Mouse (Mus musculus) stomach, postnatal 0 days (tissue): ENCODE results near the gene Clec1b.

ENCODE experiments used
- CTCF ChIP-seq: IDR thresholded peaks from 2 replicates; pipeline ENCODE4 v1.5.1; 2016; ENCODE audit warnings: antibody characterized with exemption, low read depth, mild to moderate bottlenecking, moderate library complexity
- EP300 ChIP-seq: optimal IDR thresholded peaks from 2 replicates; pipeline ENCODE3; 2016; ENCODE audit warnings: antibody characterized with exemption

DNA sequence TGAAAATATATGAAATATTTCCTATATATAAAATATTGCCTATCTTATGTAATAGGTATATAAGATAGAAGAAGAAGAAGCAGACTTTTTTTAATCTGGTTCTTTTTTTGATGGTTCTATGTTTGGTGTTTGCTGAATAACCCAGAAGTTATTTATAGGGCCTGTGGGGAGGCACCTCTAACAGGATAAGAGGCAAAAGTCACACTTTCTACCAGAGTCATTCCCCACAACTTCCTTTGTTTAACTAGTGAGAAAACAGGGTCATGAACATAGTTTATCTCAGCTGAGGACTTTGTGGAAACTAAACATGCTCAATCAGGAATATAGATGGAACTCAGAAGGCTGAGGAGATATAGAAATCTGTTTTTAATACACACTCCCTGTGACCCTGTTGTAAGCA is 8.9 kb downstream of the Clec1b start:
- TF ChIP-seq CTCF (no peak), EP300 (no peak)
